Mouse (Mus musculus): ENCODE measurements around the gene Hspa4. TPM values are rescaled to one million over a fixed set of nuclear protein-coding genes. Genes with fewer than 3 reads are reported as not detected.

The Hspa4 gene
- total and polyA plus RNA-seq, 3 experiments = 209 to 907 (median 276) TPM

DNA sequence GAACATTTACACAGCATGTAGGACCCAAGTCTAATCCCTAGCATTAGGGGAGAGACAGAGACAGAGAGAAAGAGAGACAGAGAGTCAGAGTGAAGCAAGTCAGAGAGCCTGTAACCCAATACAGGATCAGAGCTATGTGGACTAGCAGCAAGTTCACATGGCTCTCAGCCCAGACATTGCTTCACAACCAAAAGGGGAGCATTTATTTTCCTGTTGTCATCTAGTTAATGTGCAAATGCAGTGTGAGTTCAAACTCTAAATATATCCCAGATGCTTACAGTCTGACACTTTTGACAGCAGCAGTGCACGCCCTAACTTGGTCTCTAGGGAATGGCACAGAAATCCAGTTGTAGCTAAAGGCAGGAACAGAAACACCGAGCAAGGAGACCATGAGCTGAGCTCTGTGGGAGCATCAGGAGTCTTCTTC, 8.6 kb upstream of the Hspa4 start:
- peaks cover 0 to 46% of the 10 kb centered on the region in 2 experiments; a peak in 2 of 4 replicates for H3K36me3 ChIP-seq (ENCODE audit: control insufficient read depth in 1 of 2, insufficient read depth in 2 of 2, low read length in 2 of 2)
- peak overlapping the region; percentile 14; the same call in 1 of the 2 replicates for H3K27ac ChIP-seq (ENCODE audit: control insufficient read depth, low read depth, low read length)
- no peaks in the 10 kb centered on the region for H3K79me2 ChIP-seq (ENCODE audit: control insufficient read depth, insufficient read depth, low read length, poor library complexity)
- no peaks in the 10 kb centered on the region for H3K9me3 ChIP-seq (replicated peaks; ENCODE audit: insufficient read depth, low read length)
- H3K27me3 ChIP-seq (ENCODE audit: control insufficient read depth in 1 of 2, insufficient read depth in 2 of 2, low read length in 2 of 2) = no peaks in the 10 kb centered on the region
- peaks cover 6 to 40% of the 10 kb centered on the region in 2 experiments for H3K4me1 ChIP-seq (ENCODE audit: control insufficient read depth in 1 of 2, insufficient read depth in 2 of 2, low read length in 2 of 2)
- no peak overlapping the region for H3K9ac ChIP-seq (ENCODE audit: control insufficient read depth, low read depth, low read length, poor library complexity, severe bottlenecking)
- TF ChIP-seq HCFC1 (IDR thresholded peaks at IDR 0.05; ENCODE audit: low read depth, low read length) = 0 out of 2 replicates have a peak, but pooled peaks have one; percentile 2
- TF ChIP-seq TAL1 (IDR thresholded peaks at IDR 0.05; ENCODE audit: low read length) = no peak
- 0 out of 2 replicates have a peak, but pooled peaks have one; percentile 6 for TF ChIP-seq MYC (IDR thresholded peaks at IDR 0.05; ENCODE audit: low read depth, low read length)
- TF ChIP-seq NRF1 (IDR thresholded peaks at IDR 0.05; ENCODE audit: insufficient read depth, low read depth, low read length, poor library complexity, severe bottlenecking) = 0 out of 2 replicates have a peak, but pooled peaks have one; percentile 1
- TF ChIP-seq MAFK (IDR thresholded peaks at IDR 0.05; ENCODE audit: borderline replicate concordance, low read depth, low read length) = no peak
- DNase-seq (ENCODE audit: low read depth, low spot score) = no peak
- no peak overlapping the region for H3K4me3 ChIP-seq (ENCODE audit: control insufficient read depth in 1 of 2, insufficient read depth in 1 of 2, low read depth in 2 of 2, low read length in 2 of 2)

GRCm38 (mm10) chr11:53308251-53308864, 8.1 kb upstream of the Hspa4 start:
- DNase-seq (ENCODE audit: low read depth, low spot score) = peak; percentile 84
- no peak overlapping the region for H3K4me3 ChIP-seq (ENCODE audit: control insufficient read depth in 1 of 2, insufficient read depth in 1 of 2, low read depth in 2 of 2, low read length in 2 of 2)
- H3K79me2 ChIP-seq (ENCODE audit: control insufficient read depth, insufficient read depth, low read length, poor library complexity) = no peaks in the 10 kb centered on the region
- no peaks in the 10 kb centered on the region for H3K9me3 ChIP-seq (replicated peaks; ENCODE audit: insufficient read depth, low read length)
- no peak overlapping the region for H3K9ac ChIP-seq (ENCODE audit: control insufficient read depth, low read depth, low read length, poor library complexity, severe bottlenecking)
- peaks cover 0 to 44% of the 10 kb centered on the region in 2 experiments; a peak in 2 of 4 replicates for H3K36me3 ChIP-seq (ENCODE audit: control insufficient read depth in 1 of 2, insufficient read depth in 2 of 2, low read length in 2 of 2)
- peak overlapping the region; percentile 15; the same call in 1 of the 2 replicates for H3K27ac ChIP-seq (ENCODE audit: control insufficient read depth, low read depth, low read length)
- no peaks in the 10 kb centered on the region for H3K27me3 ChIP-seq (ENCODE audit: control insufficient read depth in 1 of 2, insufficient read depth in 2 of 2, low read length in 2 of 2)
- peaks cover 6 to 39% of the 10 kb centered on the region in 2 experiments for H3K4me1 ChIP-seq (ENCODE audit: control insufficient read depth in 1 of 2, insufficient read depth in 2 of 2, low read length in 2 of 2)
- peak; percentile 55; the same call in 1 of the 2 replicates for TF ChIP-seq ZMIZ1 (IDR thresholded peaks at IDR 0.05; ENCODE audit: low read depth, low read length)
- TF ChIP-seq RAD21 (IDR thresholded peaks at IDR 0.05; ENCODE audit: low read depth, low read length) = no peak
- no peak for TF ChIP-seq USF2 (IDR thresholded peaks at IDR 0.05; ENCODE audit: borderline replicate concordance in 1 of 2, insufficient read depth in 1 of 2, low read depth in 1 of 2, low read length in 2 of 2)
- 0 out of 2 replicates have a peak, but pooled peaks have one; percentile 15 for TF ChIP-seq TBP (IDR thresholded peaks at IDR 0.05; ENCODE audit: low read depth, low read length)
- TF ChIP-seq USF1 (IDR thresholded peaks at IDR 0.05; ENCODE audit: low read depth, low read length) = peak; percentile 53
- no peak for TF ChIP-seq POLR2AphosphoS5 (IDR thresholded peaks at IDR 0.05; ENCODE audit: borderline replicate concordance, low read depth, low read length)
- peak; percentile 84 for TF ChIP-seq BHLHE40 (IDR thresholded peaks at IDR 0.05; ENCODE audit: borderline replicate concordance, low read depth, low read length)
- peak; percentile 12; the same call in 1 of the 2 replicates for TF ChIP-seq SMC3 (IDR thresholded peaks at IDR 0.05; ENCODE audit: low read depth, low read length)
- TF ChIP-seq TCF12 (IDR thresholded peaks at IDR 0.05; ENCODE audit: low read depth, low read length) = peak; percentile 99
- TF ChIP-seq GABPA (IDR thresholded peaks at IDR 0.05; ENCODE audit: low read depth, low read length) = no peak
- peak; percentile 88 for TF ChIP-seq MAFK (IDR thresholded peaks at IDR 0.05; ENCODE audit: borderline replicate concordance, low read depth, low read length)
- TF ChIP-seq ZKSCAN1 (IDR thresholded peaks at IDR 0.05; ENCODE audit: low read depth, low read length) = no peak
- TF ChIP-seq ZNF384 (IDR thresholded peaks at IDR 0.05; ENCODE audit: low read depth, low read length) = peak; percentile 77
- no peak for TF ChIP-seq CTCF (IDR thresholded peaks at IDR 0.05 in 2 of 3, conservative IDR thresholded peaks at IDR 0.05 in 1 of 3; ENCODE audit: control insufficient read depth in 1 of 3, insufficient read depth in 1 of 3, low read depth in 2 of 3, low read length in 3 of 3, poor library complexity in 1 of 3, severe bottlenecking in 1 of 3)
- TF ChIP-seq TAL1 (IDR thresholded peaks at IDR 0.05; ENCODE audit: low read length) = peak; percentile 94
- TF ChIP-seq CHD1 (IDR thresholded peaks at IDR 0.05; ENCODE audit: low read depth, low read length) = no peak
- TF ChIP-seq HCFC1 (IDR thresholded peaks at IDR 0.05; ENCODE audit: low read depth, low read length) = peak; percentile 58
- peak; percentile 18; the same call in 1 of the 2 replicates for TF ChIP-seq CHD2 (IDR thresholded peaks at IDR 0.05; ENCODE audit: low read length)
- TF ChIP-seq NRF1 (IDR thresholded peaks at IDR 0.05; ENCODE audit: insufficient read depth, low read depth, low read length, poor library complexity, severe bottlenecking) = 0 out of 2 replicates have a peak, but pooled peaks have one; percentile 8
- TF ChIP-seq GATA1 (IDR thresholded peaks at IDR 0.05; ENCODE audit: low read depth, low read length) = peak; percentile 98
- no peak for TF ChIP-seq UBTF (IDR thresholded peaks at IDR 0.05; ENCODE audit: borderline replicate concordance, insufficient read depth, low read depth, low read length)
- peak; percentile 88 for TF ChIP-seq ETS1 (IDR thresholded peaks at IDR 0.05; ENCODE audit: low read depth, low read length)
- TF ChIP-seq MAX (IDR thresholded peaks at IDR 0.05; ENCODE audit: low read length) = peak; percentile 72
- no peak for TF ChIP-seq JUND (IDR thresholded peaks at IDR 0.05; ENCODE audit: low read depth, low read length)
- no peak for TF ChIP-seq POLR2AphosphoS2 (IDR thresholded peaks at IDR 0.05; ENCODE audit: low read length)
- peak; percentile 77; the same call in 1 of the 2 replicates for TF ChIP-seq MAZ (IDR thresholded peaks at IDR 0.05; ENCODE audit: low read depth, low read length)
- no peak for TF ChIP-seq ZC3H11A (IDR thresholded peaks at IDR 0.05; ENCODE audit: low read depth, low read length)
